Mouse (Mus musculus) gastrocnemius, postnatal 14 days (tissue): ENCODE results near the gene Tnip2. TPM values are rescaled to one million over a fixed set of nuclear protein-coding genes. Genes with fewer than 3 reads are reported as not detected.

Experiments
- DNase-seq: peaks from one replicate; pipeline ENCODE4 v3.0.0; 2021; ENCODE audit warnings: mixed read lengths
- intact Hi-C: fragments of 180-260 bp; cut with DNase I; formaldehyde crosslinking; loops from one replicate; pipeline ENCODE4 v1.15.1; 2025; ENCODE audit warnings: low total_unique reads
- total RNA-seq, 2 experiments: library from RNA; stranded (reverse); gene quantifications; 2 replicates each; pipeline ENCODE4 v1.2.3; 2021

Tnip2 gene
- total RNA-seq, 2 experiments from 2014 or later: 2.4 to 2.7 TPM

- DNase-seq: peak; percentile 97
- intact Hi-C loops: no loop called here
Observed at GRCm38 (mm10) chr5:34525663-34526476, 12.1 kb upstream of the Tnip2 start, which contains the start of gene Sh3bp2. Gene Sh3bp2 (plus strand): TSS chr5:34525838.

GRCm38 (mm10) chr5:34524511-34524910 lies 10.7 kb upstream of the Tnip2 start:
- intact Hi-C loops: no loop called here
- DNase-seq: no peak

- DNase-seq: no peak
- intact Hi-C loops: no loop called here
Observed at GRCm38 (mm10) chr5:34523958-34524485, 10.2 kb upstream of the Tnip2 start.

- no peak for DNase-seq
- intact Hi-C loops: no loop called here
Observed at GRCm38 (mm10) chr5:34521337-34521736, 7.5 kb upstream of the Tnip2 start.

GRCm38 (mm10) chr5:34520458-34521209 lies 6.8 kb upstream of the Tnip2 start:
- intact Hi-C loops: no loop called here
- no peak for DNase-seq

GRCm38 (mm10) chr5:34519389-34519910 lies 5.7 kb upstream of the Tnip2 start:
- no peak for DNase-seq
- intact Hi-C loops: no loop called here

GRCm38 (mm10) chr5:34517913-34518312 lies 4.1 kb upstream of the Tnip2 start:
- peak; percentile 75 for DNase-seq
- intact Hi-C loops: loop anchor here (1.0 kb wide), 1 partner anchor 123 kb away; no protein-coding TSS in a partner anchor

GRCm38 (mm10) chr5:34515096-34515495 lies 1.3 kb upstream of the Tnip2 start:
- intact Hi-C loops: no loop called here
- no peak for DNase-seq

GRCm38 (mm10) chr5:34514218-34514566 lies 401 bp upstream of the Tnip2 start:
- DNase-seq: no peak
- intact Hi-C loops: no loop called here

GRCm38 (mm10) chr5:34512486-34512885 lies 1.3 kb downstream of the Tnip2 start:
- intact Hi-C loops: no loop called here

GRCm38 (mm10) chr5:34502821-34503220 lies 11.0 kb downstream of the Tnip2 start:
- DNase-seq: no peak
- intact Hi-C loops: no loop called here

More at GRCm38 (mm10) chr5:34512486-34512885, 1.3 kb downstream of the Tnip2 start:
- no peak for DNase-seq

- intact Hi-C loops: no loop called here
- DNase-seq: no peak
Observed at GRCm38 (mm10) chr5:34502411-34502810, 11.4 kb downstream of the Tnip2 start.

- intact Hi-C loops: no loop called here
- no peak for DNase-seq
Observed at GRCm38 (mm10) chr5:34501588-34501987, 12.2 kb downstream of the Tnip2 start.

GRCm38 (mm10) chr5:34500886-34501285 lies 12.9 kb downstream of the Tnip2 start:
- no peak for DNase-seq
- intact Hi-C loops: no loop called here

GRCm38 (mm10) chr5:34496745-34497144 lies 17.0 kb downstream of the Tnip2 start:
- intact Hi-C loops: no loop called here
- no peak for DNase-seq

- intact Hi-C loops: no loop called here
- no peak for DNase-seq
Observed at GRCm38 (mm10) chr5:34489418-34489787, 24.4 kb downstream of the Tnip2 start.

GRCm38 (mm10) chr5:34488741-34489417 lies 24.9 kb downstream of the Tnip2 start:
- no peak for DNase-seq
- intact Hi-C loops: no loop called here

GRCm38 (mm10) chr5:34487320-34488090 lies 26.3 kb downstream of the Tnip2 start:
- intact Hi-C loops: no loop called here
- peak; percentile 53 for DNase-seq

GRCm38 (mm10) chr5:34485731-34486130 lies 28.1 kb downstream of the Tnip2 start:
- intact Hi-C loops: no loop called here
- no peak for DNase-seq
